Mouse (Mus musculus): ENCODE results near the gene Ttc7b.
A peak's percentile ranks its signal among the peaks of the same experiment; 100 is the strongest.

Gene Ttc7b

DNA sequence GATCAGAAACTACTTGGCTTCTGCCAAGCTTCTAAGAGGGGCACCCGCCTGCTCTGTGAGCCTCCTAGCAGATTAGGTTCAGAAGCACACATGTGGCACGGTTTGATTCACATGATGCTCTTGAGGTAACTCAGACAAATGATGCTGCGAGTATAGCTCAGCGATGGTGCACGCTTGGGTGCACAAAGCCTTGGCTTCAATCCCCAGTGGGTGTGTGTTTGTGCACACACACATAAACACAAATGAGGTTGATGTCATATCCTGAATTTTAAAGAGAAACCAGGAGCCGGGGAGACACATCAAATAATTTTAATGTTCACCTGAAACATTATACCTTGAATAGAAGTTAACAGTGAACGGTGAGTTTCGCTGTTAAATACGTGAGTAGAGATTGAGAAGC lies 6.6 kb upstream of the Ttc7b start:
- no peak for DNase-seq (ENCODE audit: extremely low read depth, insufficient read length, low spot score)

DNA sequence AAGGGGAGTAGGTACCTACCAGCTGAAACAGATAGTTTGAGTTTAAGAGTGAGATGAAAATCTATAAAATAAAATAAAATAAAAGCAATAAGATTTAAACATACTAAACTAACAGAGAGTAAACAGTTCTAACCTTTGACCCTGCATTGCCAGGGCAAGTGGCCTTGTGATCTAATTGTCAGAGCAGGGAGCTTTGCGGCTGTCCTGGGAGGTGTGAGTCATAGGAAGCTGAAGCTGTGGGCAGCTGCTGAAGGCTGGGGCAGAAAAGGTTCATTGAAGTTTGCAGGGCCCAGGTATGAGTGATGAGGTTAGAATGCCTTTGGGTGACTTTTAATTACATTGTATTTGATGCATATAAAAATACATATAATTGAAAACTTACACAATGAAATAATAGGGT lies 5.3 kb upstream of the Ttc7b start:
- peak; percentile 23 for DNase-seq (ENCODE audit: extremely low read depth, insufficient read length, low spot score)

DNA sequence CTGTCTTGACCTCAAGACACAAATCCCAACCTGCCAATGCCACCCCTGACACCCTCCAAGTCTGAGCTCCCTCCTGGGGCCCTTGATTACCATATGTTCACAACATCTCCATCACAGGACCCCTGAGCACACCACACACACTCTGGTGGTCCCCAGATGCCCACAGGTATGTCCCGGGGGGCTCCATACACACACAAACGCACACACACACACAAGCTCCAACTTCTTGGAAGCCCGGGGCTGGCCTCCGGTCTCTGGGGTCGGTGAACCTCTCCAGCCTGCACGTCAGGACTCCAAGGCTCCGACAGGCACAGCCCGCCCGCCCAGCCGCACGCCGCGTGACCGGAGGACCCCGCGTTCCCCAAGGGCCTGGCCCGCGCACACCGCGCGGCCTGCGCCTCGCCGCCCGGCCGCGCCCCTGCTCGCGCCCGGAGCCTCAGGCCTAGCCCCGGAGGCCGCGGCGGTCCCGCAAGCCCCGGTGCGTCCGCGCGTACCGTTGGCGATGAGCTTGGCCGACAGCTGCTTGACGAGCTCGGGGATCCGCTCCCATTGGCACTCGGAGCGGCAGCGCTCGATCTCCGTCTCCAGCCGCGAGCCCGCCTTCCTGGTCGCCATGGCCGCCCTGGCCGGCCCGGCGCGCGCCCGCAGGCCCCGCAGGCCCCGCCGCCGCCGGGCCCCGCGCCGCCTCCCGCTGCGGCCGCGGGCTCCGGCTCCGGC lies 391 bp downstream of the Ttc7b start:
- peak; percentile 66 for DNase-seq (ENCODE audit: extremely low read depth, insufficient read length, low spot score)

GRCm38 (mm10) chr12:100519684-100520076 lies 946 bp downstream of the Ttc7b start:
- peak; percentile 70 for DNase-seq (ENCODE audit: extremely low read depth, insufficient read length, low spot score)

GRCm38 (mm10) chr12:100517371-100517770 lies 3.3 kb downstream of the Ttc7b start:
- DNase-seq (ENCODE audit: extremely low read depth, insufficient read length, low spot score): no peak

DNA sequence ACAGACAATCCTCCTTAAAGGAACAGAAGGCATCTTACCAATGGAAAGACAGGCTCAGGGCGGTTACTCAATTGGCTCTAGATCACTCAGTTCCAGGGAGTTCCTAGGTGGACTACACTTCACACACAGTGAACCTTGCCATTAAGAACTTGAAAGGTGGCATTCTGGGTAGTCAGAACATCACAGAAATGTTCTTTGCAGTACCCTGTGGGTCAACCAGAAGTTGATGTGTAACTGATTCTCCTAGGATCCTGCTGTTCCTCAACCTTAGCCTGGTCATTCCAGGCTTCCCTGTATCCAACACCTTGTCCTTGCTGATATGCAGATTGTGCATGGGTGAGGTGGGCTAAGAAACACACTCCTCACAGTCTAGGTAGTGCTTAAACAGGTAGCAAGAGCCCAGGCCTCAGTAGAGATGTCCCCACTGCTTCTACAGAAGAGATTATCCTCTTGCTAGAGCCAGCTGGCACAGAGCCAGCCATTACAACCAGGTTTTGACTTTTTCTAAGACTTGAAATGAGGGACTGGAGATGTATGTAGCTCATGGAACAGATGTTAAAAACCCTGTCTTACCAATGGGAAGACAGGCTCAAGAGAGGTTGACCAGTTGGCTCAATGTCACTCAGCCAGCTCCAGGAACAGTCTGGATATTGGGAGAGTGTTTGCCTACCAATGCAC lies 4.3 kb downstream of the Ttc7b start:
- DNase-seq (ENCODE audit: extremely low read depth, insufficient read length, low spot score): no peak

DNA sequence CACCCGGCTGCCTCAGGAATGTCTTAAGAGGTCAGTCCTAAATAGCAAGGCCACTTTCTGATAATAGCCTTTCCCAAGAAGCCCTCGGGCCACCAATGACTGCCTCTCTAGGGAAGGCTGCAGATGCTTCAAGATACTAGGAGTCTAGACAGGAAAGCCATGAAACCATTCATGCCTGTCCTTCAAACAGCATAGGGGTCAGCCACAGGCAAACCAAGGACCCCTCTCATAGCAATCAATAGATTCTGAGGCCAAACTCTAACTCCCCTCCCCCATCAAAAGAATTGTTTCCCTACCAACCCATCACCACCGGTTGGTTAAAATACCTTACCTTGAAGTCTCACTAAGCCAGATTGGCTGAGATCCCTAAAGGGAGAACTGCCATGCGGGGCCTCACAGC lies 5.1 kb downstream of the Ttc7b start:
- DNase-seq (ENCODE audit: extremely low read depth, insufficient read length, low spot score): no peak

DNA sequence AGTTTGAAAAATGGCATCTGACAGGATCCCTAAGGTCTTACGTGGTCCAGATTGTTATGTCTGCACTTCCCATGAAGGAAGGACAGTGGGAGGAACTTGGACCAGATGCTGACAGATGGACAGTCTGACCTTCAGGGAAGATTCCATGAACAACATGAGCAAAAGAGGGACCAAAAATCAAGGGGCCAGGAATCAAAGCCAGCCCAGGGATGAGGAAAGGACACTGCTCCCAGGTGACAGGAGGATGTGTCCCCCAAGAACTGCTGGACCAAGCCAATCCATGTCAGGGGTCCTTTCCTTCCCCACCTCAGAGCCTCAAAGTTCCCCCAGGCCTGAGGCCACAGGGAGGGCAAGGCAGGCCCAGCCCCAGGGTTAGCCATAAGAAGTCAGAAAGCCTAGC lies 6.0 kb downstream of the Ttc7b start:
- no peak for DNase-seq (ENCODE audit: extremely low read depth, insufficient read length, low spot score)

DNA sequence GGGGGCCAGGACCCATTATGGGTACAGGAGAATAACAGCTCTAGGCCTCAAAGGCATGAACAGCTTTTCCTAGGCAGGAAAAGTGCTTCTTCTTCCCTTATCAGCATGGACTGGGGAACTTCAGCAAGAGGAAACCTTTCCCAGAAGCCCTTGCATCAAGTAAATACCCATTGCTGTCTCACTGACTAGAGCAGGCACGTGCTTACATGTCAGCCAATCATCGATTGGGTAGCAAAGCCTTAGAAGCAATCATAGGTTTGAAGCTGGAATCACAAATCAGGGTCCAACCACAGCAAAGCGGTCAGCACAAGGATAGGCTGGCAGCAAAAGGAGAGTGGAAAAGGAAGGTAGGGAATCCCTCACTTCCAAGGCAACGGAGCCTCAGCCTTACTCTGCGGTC lies 7.5 kb downstream of the Ttc7b start:
- DNase-seq (ENCODE audit: extremely low read depth, insufficient read length, low spot score): no peak

DNA sequence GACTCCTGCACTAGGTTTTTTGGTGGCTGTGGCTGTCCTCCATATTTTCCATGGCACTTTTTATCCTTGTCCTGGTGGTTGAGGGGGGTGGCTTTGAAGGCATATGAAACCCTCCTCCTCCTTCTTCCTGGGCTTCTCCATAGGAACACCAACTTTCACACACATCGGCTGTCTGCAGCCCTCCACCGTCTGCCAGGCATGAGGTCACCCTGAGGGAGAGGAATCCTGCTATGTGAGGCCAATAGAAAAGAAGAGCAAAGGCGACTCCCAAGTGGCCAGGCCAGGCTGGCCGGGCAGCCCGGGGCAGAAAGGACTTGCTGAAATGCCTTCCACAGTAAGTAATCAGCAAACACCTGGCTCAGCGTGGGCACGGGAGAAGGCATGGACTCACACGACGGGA lies 8.0 kb downstream of the Ttc7b start:
- DNase-seq (ENCODE audit: extremely low read depth, insufficient read length, low spot score): no peak

GRCm38 (mm10) chr12:100509615-100510282 lies 10.9 kb downstream of the Ttc7b start:
- DNase-seq (ENCODE audit: extremely low read depth, insufficient read length, low spot score): no peak

- no peak for DNase-seq (ENCODE audit: extremely low read depth, insufficient read length, low spot score)
Observed at GRCm38 (mm10) chr12:100508668-100509067, 12.0 kb downstream of the Ttc7b start.

DNA sequence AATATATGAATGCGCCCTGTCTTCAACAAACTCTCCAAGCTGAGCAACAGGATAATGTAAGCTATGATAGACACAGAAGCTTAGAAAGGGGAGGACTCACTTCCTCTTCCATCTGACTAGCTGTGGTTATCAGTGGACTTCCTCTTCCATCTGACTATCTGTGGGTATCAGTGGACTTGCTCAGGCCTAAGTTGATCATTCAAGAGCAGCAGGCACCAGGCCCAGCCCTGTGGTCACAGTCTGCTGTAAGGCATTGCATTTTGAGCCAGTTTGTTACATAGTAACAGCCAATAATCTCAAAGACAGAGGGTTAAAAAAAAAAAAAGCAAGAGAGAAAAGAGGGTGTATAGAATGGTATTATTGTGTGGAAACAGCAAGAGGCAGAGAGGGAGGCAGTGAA lies 15.1 kb downstream of the Ttc7b start:
- DNase-seq (ENCODE audit: extremely low read depth, insufficient read length, low spot score): no peak

DNA sequence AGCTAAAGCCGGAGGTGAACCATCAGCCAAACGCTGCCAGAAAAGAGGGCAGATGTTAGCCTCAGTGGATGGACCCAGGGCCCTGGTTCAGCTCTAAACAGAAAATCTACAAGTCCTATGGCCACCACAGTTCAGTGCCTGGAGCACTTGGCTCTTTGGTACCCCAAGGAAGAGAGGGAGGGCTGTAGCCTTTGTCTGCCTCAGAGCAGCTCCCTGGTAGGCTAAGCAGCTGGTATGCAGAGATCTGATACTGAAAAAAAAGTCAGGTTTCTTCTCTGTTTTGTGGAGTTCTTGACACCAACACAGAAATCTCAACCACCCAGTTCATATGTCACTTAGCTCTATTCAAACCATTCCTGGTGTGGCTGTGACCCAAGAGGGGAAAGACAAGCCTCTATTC lies 16.0 kb downstream of the Ttc7b start:
- DNase-seq (ENCODE audit: extremely low read depth, insufficient read length, low spot score): no peak

DNA sequence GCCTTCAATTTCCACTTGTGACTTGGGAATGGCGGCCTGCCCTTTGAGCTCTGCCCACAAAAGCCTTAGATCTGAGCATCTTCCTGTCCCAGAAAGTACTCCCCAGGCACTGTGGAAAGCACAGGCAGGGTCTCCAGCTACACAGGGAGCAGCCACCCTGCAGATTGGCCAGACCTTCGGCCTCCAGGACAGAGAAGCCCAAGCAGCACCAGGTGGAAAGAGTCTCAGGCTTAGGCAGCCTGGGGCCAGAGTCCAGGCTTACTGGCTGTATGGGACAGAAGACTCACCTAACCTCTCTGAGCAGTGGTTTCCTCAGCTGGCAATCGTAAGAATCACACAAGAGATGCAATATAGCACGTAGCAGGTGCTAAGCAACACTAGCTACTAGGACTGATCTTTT lies 17.0 kb downstream of the Ttc7b start:
- no peak for DNase-seq (ENCODE audit: extremely low read depth, insufficient read length, low spot score)

GRCm38 (mm10) chr12:100502544-100502943 lies 18.1 kb downstream of the Ttc7b start:
- DNase-seq (ENCODE audit: extremely low read depth, insufficient read length, low spot score): no peak

- DNase-seq (ENCODE audit: extremely low read depth, insufficient read length, low spot score): no peak
Observed at GRCm38 (mm10) chr12:100501261-100501660, 19.4 kb downstream of the Ttc7b start.

DNA sequence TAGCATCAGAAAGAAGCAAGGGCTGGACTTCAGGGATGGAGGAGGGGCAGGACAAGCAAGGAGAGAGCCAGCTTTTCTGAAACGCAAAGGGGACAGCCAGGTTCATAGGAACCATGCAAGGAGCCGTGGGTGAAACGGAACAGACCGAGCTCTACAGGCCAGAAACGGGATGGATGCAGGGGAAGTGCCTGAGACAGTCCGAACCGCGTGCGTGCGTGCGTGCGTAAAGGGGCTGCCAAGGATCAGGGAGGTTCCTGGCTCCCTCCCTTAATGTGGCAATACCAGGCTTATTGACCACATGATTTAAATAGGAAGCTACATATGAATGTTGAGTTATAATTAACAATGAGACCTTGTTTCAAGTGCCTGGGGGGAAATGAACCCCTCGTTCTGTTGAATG lies 21.2 kb downstream of the Ttc7b start:
- DNase-seq (ENCODE audit: extremely low read depth, insufficient read length, low spot score): no peak

GRCm38 (mm10) chr12:100498006-100498405 lies 22.6 kb downstream of the Ttc7b start:
- DNase-seq (ENCODE audit: extremely low read depth, insufficient read length, low spot score): no peak

DNA sequence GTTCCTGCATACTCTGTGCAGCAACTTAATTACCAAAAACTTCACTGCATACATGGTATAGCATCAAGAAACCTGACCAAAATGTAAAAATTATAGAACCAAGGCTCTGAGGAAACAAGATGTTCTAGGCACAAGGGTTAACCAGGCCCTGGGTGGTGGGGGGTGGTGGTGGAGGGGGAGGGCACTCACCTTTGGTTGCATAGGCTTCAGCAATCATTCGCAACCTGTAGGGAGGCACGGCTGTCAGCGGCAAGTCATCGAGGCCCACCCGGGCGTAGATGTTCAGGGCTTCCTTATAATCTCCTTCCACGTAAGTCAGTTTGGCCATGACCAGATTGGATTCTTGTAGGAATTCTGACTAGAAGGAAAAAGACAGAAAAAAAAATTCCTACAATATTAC lies 25.5 kb downstream of the Ttc7b start:
- no peak for DNase-seq (ENCODE audit: extremely low read depth, insufficient read length, low spot score)

GRCm38 (mm10) chr12:100493211-100493610 lies 27.4 kb downstream of the Ttc7b start:
- DNase-seq (ENCODE audit: extremely low read depth, insufficient read length, low spot score): no peak

GRCm38 (mm10) chr12:100492676-100493075 lies 27.9 kb downstream of the Ttc7b start:
- DNase-seq (ENCODE audit: extremely low read depth, insufficient read length, low spot score): no peak
